Mouse (Mus musculus) CH12.LX (cell line): ENCODE data around the gene Cptp. TPM values are rescaled to one million over a fixed set of nuclear protein-coding genes. Genes with fewer than 3 reads are reported as not detected.

ENCODE experiments used
- DNase-seq: peaks from one replicate; pipeline ENCODE4 v3.0.0-alpha.2; 2013; ENCODE audit errors: extremely low read depth
- H3K27ac ChIP-seq: 2 replicates; pipeline ENCODE4 v1.5.1; 2012; ENCODE audit warnings: low read depth, mild to moderate bottlenecking, control low read depth, moderate library complexity; ENCODE audit not compliant: insufficient read depth
- H3K27me3 ChIP-seq: replicated peaks from 2 replicates; pipeline ENCODE3; 2012; ENCODE audit warnings: inconsistent platforms
- H3K36me3 ChIP-seq, 2 experiments: replicated peaks in 1 of 2; 2 replicates each; pipeline versions ENCODE3 to v1.6.1; 2012; ENCODE audit warnings: inconsistent platforms in 1 of 2, low read length in 1 of 2, mild to moderate bottlenecking in 1 of 2, mixed read lengths in 1 of 2, moderate library complexity in 1 of 2; ENCODE audit not compliant: control insufficient read depth in 1 of 2, insufficient read depth in 1 of 2
- H3K4me1 ChIP-seq, 2 experiments: 2 replicates each; pipeline ENCODE4 v1.6.1; 2012; ENCODE audit warnings: inconsistent platforms in 1 of 2, moderate library complexity in 1 of 2; ENCODE audit not compliant: insufficient read depth in 2 of 2, control insufficient read depth in 1 of 2
- H3K4me2 ChIP-seq: 2 replicates; pipeline ENCODE4 v1.6.1; 2012; ENCODE audit warnings: low read depth, mild to moderate bottlenecking, control low read depth; ENCODE audit not compliant: poor library complexity, insufficient read depth, severe bottlenecking
- H3K4me3 ChIP-seq, 3 experiments: fragments of 150-350 bp in 1 of 3; sonication (generic) in 1 of 3; replicated peaks in 1 of 3; 2 replicates each; pipeline versions ENCODE3 to v1.5.1; 2011 to 2012; ENCODE audit warnings: low read depth in 2 of 3, low read length in 2 of 3, mild to moderate bottlenecking in 2 of 3, moderate library complexity in 2 of 3, control low read depth in 1 of 3, improper control_type of control experiment in 1 of 3, inconsistent platforms in 1 of 3, mixed read lengths in 1 of 3; ENCODE audit not compliant: poor library complexity in 1 of 3
- H3K79me2 ChIP-seq: replicated peaks from 2 replicates; pipeline ENCODE4 v1.6.1; 2012; ENCODE audit warnings: mild to moderate bottlenecking, moderate library complexity; ENCODE audit not compliant: control insufficient read depth, poor library complexity, insufficient read depth, severe bottlenecking; ENCODE audit errors: extremely low read depth
- H3K9ac ChIP-seq: 2 replicates; pipeline ENCODE4 v1.6.1; 2012; ENCODE audit warnings: low read depth, mild to moderate bottlenecking, control low read depth, moderate library complexity; ENCODE audit not compliant: insufficient read depth
- H3K9me3 ChIP-seq: replicated peaks from 2 replicates; pipeline ENCODE3; 2012; ENCODE audit warnings: low read length, inconsistent platforms, mixed read lengths
- CTCF ChIP-seq, 2 experiments: IDR thresholded peaks in 1 of 2; conservative IDR thresholded peaks in 1 of 2; 2 replicates each; pipeline ENCODE4 v1.5.1; 2011 to 2012; ENCODE audit warnings: low read depth in 2 of 2, low read length in 2 of 2, improper control_type of control experiment in 1 of 2, inconsistent platforms in 1 of 2, mild to moderate bottlenecking in 1 of 2, moderate library complexity in 1 of 2
- ELF1 ChIP-seq: IDR thresholded peaks from 2 replicates; pipeline ENCODE4 v1.6.1; 2014; ENCODE audit warnings: low read depth, mild to moderate bottlenecking, inconsistent platforms, low read length, improper control_type of control experiment
- ETS1 ChIP-seq: conservative IDR thresholded peaks from 2 replicates; pipeline ENCODE4 v1.6.1; 2012; ENCODE audit warnings: low read depth, mild to moderate bottlenecking, inconsistent platforms, low read length, improper control_type of control experiment, moderate library complexity
- IRF4 ChIP-seq: IDR thresholded peaks from 2 replicates; pipeline ENCODE4 v1.6.1; 2014; ENCODE audit warnings: low read depth, mild to moderate bottlenecking, inconsistent platforms, low read length, improper control_type of control experiment
- JUND ChIP-seq: conservative IDR thresholded peaks from 2 replicates; pipeline ENCODE4 v1.6.1; 2011; ENCODE audit warnings: low read depth, low read length, improper control_type of control experiment
- KAT2A ChIP-seq: IDR thresholded peaks from 2 replicates; pipeline ENCODE4 v1.6.1; 2012; ENCODE audit warnings: low read length, improper control_type of control experiment, inconsistent platforms; ENCODE audit not compliant: insufficient replicate concordance
- MAX ChIP-seq: IDR thresholded peaks from 2 replicates; pipeline ENCODE4 v1.6.1; 2011; ENCODE audit warnings: low read length, improper control_type of control experiment
- MEF2A ChIP-seq: IDR thresholded peaks from 2 replicates; pipeline ENCODE4 v1.6.1; 2014; ENCODE audit warnings: low read depth, mild to moderate bottlenecking, inconsistent platforms, low read length, improper control_type of control experiment, borderline replicate concordance
- MXI1 ChIP-seq: IDR thresholded peaks from 2 replicates; pipeline ENCODE4 v1.6.1; 2011; ENCODE audit warnings: mild to moderate bottlenecking, low read depth, low read length, improper control_type of control experiment
- POLR2A ChIP-seq: IDR thresholded peaks from 2 replicates; pipeline ENCODE4 v1.6.1; 2011; ENCODE audit warnings: low read depth, mild to moderate bottlenecking, improper control_type of control experiment, low read length
- RAD21 ChIP-seq: IDR thresholded peaks from 2 replicates; pipeline ENCODE4 v1.6.1; 2011; ENCODE audit warnings: low read depth, mild to moderate bottlenecking, low read length, improper control_type of control experiment, moderate library complexity
- RCOR1 ChIP-seq: conservative IDR thresholded peaks from 2 replicates; pipeline ENCODE4 v1.6.1; 2012; ENCODE audit warnings: low read depth, mild to moderate bottlenecking, inconsistent platforms, low read length, improper control_type of control experiment
- SIN3A ChIP-seq: IDR thresholded peaks from 2 replicates; pipeline ENCODE4 v1.6.1; 2012; ENCODE audit warnings: low read length, improper control_type of control experiment, inconsistent platforms
- TBP ChIP-seq: conservative IDR thresholded peaks from 2 replicates; pipeline ENCODE4 v1.6.1; 2011; ENCODE audit warnings: low read depth, low read length, improper control_type of control experiment
- UBTF ChIP-seq: IDR thresholded peaks from 2 replicates; pipeline ENCODE4 v1.6.1; 2012; ENCODE audit warnings: low read depth, mild to moderate bottlenecking, inconsistent platforms, low read length, improper control_type of control experiment, moderate library complexity
- USF1 ChIP-seq: IDR thresholded peaks from 2 replicates; pipeline ENCODE4 v1.6.1; 2014; ENCODE audit warnings: low read depth, mild to moderate bottlenecking, inconsistent platforms, low read length, improper control_type of control experiment
- USF2 ChIP-seq: conservative IDR thresholded peaks from 2 replicates; pipeline ENCODE4 v1.6.1; 2011; ENCODE audit warnings: low read depth, low read length, improper control_type of control experiment
- ZC3H11A ChIP-seq: IDR thresholded peaks from 2 replicates; pipeline ENCODE4 v1.6.1; 2012; ENCODE audit warnings: low read depth, mild to moderate bottlenecking, inconsistent platforms, low read length, improper control_type of control experiment
- ZKSCAN1 ChIP-seq: IDR thresholded peaks from 2 replicates; pipeline ENCODE4 v1.6.1; 2012; ENCODE audit warnings: low read depth, inconsistent platforms, low read length, improper control_type of control experiment, borderline replicate concordance
- dilution Hi-C: fragments of 300-500 bp; cut with MboI; formaldehyde crosslinking; loops from 2 replicates; pipeline ENCODE4 v1.14.3; 2020; ENCODE audit warnings: low sequenced_read_pairs; ENCODE audit not compliant: extremely low pct_unique_long_range_greater_than_20kb, extremely low pct_ligation_motif_present
- in situ Hi-C: fragments of 300-500 bp; cut with MboI; formaldehyde crosslinking; loops from 3 replicates; pipeline ENCODE4 v1.14.3; 2019; ENCODE audit warnings: low sequenced_read_pairs, low pct_ligation_motif_present, low pct_unique_long_range_greater_than_20kb, mixed read lengths
- polyA plus RNA-seq: library from polyadenylated mRNA; unstranded; fragments of >175 nt; gene quantifications from 2 replicates; pipeline ENCODE4 v1.2.1, GENCODE M21; 2012; ENCODE audit warnings: low read depth; ENCODE audit not compliant: insufficient read length
- total RNA-seq, 2 experiments: library from RNA; depleted of rRNA; stranded (reverse); fragments of 300-350 nt in 1 of 2; fragments of >200 nt in 1 of 2; gene quantifications; 2 replicates each; pipeline ENCODE4 v1.2.3; 2012 to 2014

Cptp gene
- total and polyA plus RNA-seq, 3 experiments: 9.0 to 15.5 (median 12.1) TPM

- H3K4me1 ChIP-seq: peaks cover 18 to 31% of the 10 kb centered on the region in 2 experiments
- DNase-seq: no peak
- no peak for TF ChIP-seq JUND
- TF ChIP-seq RCOR1: no peak
- no peak for TF ChIP-seq TBP
- no peak for TF ChIP-seq KAT2A
- TF ChIP-seq ZKSCAN1: no peak
- no peak for TF ChIP-seq USF1
- TF ChIP-seq USF2: no peak
- TF ChIP-seq RAD21: no peak
- TF ChIP-seq MAX: no peak
- TF ChIP-seq ELF1: no peak
- TF ChIP-seq, all 38 proteins: peak for 0
- peaks cover 3% of the 10 kb centered on the region for H3K9me3 ChIP-seq
- dilution Hi-C loops (no loop called here), in situ Hi-C loops (no loop called here)
- H3K4me2 ChIP-seq: no peak overlapping the region
- H3K9ac ChIP-seq: no peak overlapping the region
- H3K4me3 ChIP-seq: no peak overlapping the region
- no peaks in the 10 kb centered on the region for H3K79me2 ChIP-seq
- no peak overlapping the region for H3K27ac ChIP-seq
- H3K36me3 ChIP-seq: peaks cover 17 to 23% of the 10 kb centered on the region in 2 experiments
- no peaks in the 10 kb centered on the region for H3K27me3 ChIP-seq
Observed at GRCm38 (mm10) chr4:155843231-155843630, 26.0 kb downstream of the Cptp start.

DNA sequence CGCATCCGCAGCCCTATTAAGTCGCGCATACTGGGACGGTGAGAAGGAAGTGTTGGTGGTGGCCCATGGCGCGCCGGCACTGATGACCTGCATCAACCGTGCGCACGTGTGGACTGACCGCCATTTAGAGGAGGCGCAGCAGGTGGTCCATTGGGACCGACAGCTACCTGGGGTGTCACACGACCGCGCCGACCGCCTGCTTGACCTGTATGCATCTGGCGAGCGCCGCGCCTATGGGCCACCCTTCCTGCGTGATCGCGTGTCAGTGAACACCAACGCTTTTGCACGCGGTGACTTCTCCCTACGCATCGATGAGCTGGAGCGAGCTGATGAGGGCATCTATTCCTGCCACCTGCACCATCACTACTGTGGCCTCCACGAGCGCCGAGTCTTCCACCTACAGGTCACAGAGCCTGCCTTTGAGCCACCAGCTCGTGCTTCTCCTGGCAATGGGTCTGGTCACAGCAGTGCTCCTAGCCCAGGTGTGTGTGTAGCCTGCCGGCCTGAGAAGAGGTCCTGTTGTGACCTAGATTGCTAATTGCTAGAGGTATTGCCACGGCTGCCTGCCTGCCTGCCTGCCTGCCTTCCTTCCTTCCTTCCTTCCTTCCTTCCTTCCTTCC is 27.5 kb downstream of the Cptp start:
- DNase-seq: no peak
- Histone ChIP-seq H3K4me1 (peaks cover 18 to 32% of the 10 kb centered on the region in 2 experiments), H3K9ac (no peak overlapping the region), H3K27ac (no peak overlapping the region), H3K9me3 (peaks cover 3% of the 10 kb centered on the region), H3K4me3 (no peak overlapping the region), H3K36me3 (peaks cover 17 to 23% of the 10 kb centered on the region in 2 experiments), H3K4me2 (no peak overlapping the region), H3K27me3 (no peaks in the 10 kb centered on the region), H3K79me2 (no peaks in the 10 kb centered on the region)
- TF ChIP-seq UBTF: no peak
- TF ChIP-seq MXI1: no peak
- no peak for TF ChIP-seq MEF2A
- no peak for TF ChIP-seq ZC3H11A
- no peak for TF ChIP-seq SIN3A
- no peak for TF ChIP-seq IRF4
- no peak for TF ChIP-seq POLR2A
- no peak for TF ChIP-seq JUND
- TF ChIP-seq ETS1: no peak
- TF ChIP-seq RAD21: no peak
- no peak for TF ChIP-seq CTCF (conservative IDR thresholded peaks at IDR 0.05 in 1 of 2, IDR thresholded peaks at IDR 0.05 in 1 of 2; ENCODE audit: low read depth in 2 of 2, low read length in 2 of 2)
- in situ Hi-C loops: no loop called here
- dilution Hi-C loops: no loop called here
